Comparison of ENCODE assay signal across 10 mouse cellular contexts in the genomic region with DNA sequence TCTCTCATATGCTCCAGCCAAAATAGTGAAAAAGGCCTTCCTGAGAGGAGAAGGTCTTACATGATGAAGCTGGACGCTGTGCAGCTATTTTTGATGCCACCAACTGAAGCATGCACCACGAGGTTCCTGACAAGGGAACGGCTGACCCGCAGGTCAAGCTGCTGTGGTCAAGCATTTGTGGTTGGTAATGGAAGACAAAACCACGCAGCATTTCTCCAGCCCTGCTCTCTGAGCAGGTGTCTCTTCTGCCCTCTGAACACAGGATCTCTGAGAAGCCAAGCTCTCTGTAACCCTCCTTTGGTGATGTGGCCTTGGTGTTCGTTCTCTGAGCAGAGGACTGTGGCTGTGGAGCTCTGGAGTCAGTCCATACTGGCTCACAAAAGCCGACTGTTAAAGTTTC.
"Had no signal": no experiment of that assay in that cellular context is flagged by ENCODE, and none has a peak within 500 bp of the region (broad histone marks: within the 10 kb centered on the region; RNA-seq: fewer than 3 reads in every experiment).

No protein-coding gene starts in this region.

- H3K27me3 ChIP-seq: neural tube, embryonic 12.5 days had no signal

- H3K4me3 ChIP-seq: midbrain, embryonic 10.5 days; neural tube, embryonic 12.5 days had no signal

- H3K9me3 ChIP-seq: midbrain, embryonic 10.5 days; neural tube, embryonic 12.5 days had no signal

- H3K4me2 ChIP-seq: hindbrain, embryonic 14.5 days; neural tube, embryonic 12.5 days had no signal

- DNase-seq: kidney, adult 8-10 months; kidney, postnatal 25 days; layer of hippocampus, adult 9-11 months; layer of hippocampus, postnatal 36 days; liver; midbrain, embryonic 14.5 days had no signal

- H3K4me1 ChIP-seq: midbrain, embryonic 10.5 days; neural tube, embryonic 12.5 days had no signal

- H3K36me3 ChIP-seq: midbrain, embryonic 10.5 days; neural tube, embryonic 12.5 days had no signal

- H3K27ac ChIP-seq: hindbrain, embryonic 14.5 days; liver, embryonic 14.5 days; midbrain, embryonic 10.5 days; neural tube, embryonic 12.5 days had no signal

- H3K9ac ChIP-seq: hindbrain, embryonic 14.5 days; liver, embryonic 14.5 days; neural tube, embryonic 12.5 days had no signal
